Mouse (Mus musculus): ENCODE measurements around the gene Bank1.

The Bank1 gene

GRCm38 (mm10) chr3:136251578-136251977 is 74.3 kb downstream of the Bank1 start:
- DNase-seq, result no peak

GRCm38 (mm10) chr3:136247331-136247730 is 78.5 kb downstream of the Bank1 start:
- DNase-seq, result no peak

DNA sequence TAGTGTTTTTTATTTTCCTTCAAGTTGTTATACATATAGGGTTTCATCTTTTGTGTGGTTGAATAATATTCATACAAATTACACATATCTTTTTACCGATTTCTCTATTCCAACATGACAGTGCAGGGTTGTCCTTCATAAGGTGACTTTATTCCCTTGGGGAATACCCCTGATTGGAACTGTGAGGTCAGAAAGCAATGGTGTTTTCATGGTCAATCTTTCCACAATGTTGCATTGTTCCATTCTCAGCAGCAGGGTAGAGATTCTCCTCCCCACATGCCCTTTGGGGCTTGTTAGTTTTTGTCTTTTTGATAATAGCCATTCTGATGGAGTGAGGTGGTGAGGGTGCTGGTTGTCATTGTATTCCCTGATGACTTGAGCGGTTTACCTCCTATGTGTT is 80.9 kb downstream of the Bank1 start:
- DNase-seq, result no peak

- DNase-seq, result no peak
These were observed 87.1 kb downstream of the Bank1 start for GRCm38 (mm10) chr3:136238790-136239189.

DNA sequence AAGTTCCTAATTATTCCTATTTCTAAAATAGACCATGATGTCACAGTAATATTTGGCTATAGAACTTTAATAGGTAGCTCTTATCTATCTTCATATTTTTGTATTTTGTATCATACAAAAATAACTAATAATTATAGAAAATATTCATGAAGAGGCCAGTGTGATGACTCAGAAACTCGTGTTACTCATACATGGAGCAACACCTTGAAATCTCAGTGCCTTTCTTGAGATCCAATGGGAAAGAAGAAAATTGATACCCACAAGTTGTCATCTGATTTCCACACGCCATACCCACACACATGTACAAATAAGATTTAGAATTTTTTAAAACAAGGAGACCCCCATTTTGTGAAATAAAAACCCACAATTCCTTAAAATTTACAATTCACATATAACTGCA is 92.4 kb downstream of the Bank1 start:
- no peak for DNase-seq

- no peak for DNase-seq
These were observed 95.2 kb downstream of the Bank1 start for GRCm38 (mm10) chr3:136230602-136231151.

DNA sequence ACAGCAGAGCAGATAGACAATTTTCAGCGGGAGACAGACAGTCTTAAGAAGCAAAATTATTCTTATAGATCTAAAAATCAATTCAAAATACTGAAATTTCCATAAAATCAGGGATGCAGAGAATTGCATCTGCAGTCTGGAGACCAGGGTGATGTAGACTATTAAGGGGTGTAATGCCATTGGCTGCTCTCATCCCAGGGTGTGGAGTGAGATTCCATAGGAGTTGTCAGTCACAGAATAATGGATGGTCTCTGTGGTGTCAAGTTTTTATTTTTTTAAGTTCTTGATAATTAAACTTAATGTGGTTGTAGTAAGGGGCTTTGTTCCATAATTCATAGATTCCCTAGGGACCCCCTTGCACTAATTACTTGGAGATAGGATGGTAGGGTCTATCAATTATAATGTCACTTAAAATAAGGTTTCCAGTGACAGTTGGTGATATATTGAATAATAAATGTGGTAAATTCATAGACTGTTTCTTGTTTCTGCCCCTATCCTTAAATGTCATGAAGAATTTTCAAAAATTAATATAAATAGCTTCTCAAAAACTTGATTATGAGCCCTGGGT is 136.1 kb downstream of the Bank1 start:
- no peak for DNase-seq

DNA sequence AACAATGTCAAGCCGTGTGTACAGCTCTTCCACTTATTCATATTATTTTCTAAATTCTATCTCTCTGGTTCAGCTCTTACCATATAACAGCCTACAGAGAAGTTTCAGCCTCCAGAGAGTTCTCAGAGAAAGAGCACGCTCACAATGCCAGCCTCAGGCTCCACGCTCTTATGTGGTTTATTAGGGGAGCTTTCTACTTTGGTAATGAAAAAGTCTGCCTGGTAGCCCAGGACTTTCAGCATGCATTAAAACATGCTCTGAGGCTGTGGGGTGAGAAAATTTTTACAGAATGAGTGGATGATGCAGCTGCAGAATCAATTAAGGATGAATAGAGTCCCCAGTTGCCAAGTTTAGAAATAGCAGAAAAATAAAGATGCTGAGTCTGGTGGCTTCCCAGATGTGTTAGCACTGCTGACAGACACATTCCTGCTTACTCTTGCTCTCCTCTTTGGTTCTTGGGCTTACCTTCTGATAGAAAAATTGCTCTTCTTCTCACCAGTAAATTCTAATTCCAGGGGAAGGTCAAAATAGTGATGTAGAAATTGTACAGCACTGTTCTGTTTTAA is 139.2 kb downstream of the Bank1 start:
- no peak for DNase-seq

DNA sequence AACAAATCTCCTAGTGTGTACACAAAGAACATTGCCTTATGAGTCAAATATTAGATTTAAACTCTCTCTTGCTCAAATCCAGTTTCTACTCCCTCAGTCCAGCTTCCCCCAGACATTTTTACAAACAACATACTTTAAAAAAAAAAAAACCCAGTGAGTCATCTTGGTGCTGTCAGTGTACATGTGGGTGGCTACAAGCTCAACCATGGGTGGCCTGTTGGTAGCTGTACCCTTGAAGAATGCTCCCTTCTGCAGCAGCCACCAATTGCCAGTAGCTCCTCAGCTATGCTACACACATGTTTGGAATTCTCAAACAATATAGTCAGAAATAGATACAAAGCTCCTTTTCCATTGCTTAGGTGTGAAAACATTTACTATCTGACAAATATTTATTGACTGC is 154.2 kb downstream of the Bank1 start:
- DNase-seq, result no peak

DNA sequence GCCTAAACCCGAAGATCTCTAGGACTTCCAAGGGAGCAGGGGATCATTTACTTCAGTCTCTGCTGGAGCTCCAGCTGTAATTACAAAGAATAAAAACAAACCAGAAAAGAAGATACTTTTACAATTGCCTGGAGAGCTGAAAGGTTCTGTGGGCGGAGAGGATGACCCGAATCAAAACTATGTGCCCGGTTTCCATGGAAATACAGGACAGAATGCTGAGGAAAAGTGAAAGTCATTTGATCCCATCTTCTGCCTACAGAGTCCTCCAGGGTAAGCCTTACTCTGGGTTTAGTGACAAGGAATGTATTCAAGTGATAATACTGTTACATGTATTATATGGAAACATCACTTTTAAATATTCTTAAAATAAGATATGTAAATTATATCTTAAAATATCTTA is 157.8 kb downstream of the Bank1 start:
- no peak for DNase-seq

- DNase-seq, result peak in 1 of 2 experiments; percentile 8
These were observed 159.2 kb downstream of the Bank1 start for GRCm38 (mm10) chr3:136166671-136167070.

GRCm38 (mm10) chr3:136166033-136166361 is 159.9 kb downstream of the Bank1 start:
- no peak for DNase-seq

DNA sequence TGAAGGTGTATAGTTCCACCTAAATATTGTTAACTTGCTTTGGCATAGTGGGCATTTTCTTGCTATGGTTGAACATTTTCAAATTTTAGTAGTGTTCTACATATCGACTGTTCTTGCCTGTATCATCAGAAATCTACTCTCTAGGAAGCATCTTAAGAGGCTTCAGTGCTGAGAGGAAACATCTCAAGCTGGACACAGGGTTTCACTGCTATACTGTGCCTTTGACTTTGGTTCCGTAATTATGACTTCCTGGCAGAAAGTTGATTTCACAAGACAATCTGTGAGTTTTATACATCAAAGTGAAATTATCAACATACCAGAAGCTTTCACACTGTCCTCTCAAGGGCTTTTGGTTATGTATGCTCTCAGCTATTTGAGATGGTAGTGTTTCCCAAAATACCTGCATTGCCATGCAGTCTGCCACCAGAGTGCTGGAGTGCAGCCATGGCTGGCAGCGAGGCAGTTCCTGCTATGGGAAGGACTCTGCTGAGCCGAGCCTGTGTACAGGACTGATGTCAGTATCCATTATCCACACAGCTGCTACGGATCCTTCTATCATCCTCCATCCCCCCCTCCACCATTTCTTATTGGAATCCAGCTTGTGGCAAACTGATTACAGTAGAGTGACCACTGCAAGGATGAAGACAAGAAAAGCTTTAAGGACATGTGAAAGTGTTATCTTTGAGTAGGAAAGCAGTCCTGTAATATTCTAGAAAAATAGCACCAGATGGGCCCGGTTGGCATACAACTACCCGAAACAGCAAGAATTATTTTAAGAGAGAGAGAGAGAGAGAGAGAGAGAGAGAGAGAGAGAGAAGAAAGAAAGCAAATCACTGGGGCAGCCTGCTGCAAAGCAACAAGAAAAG is 160.5 kb downstream of the Bank1 start:
- DNase-seq, result peak; percentile 93 to 95

DNA sequence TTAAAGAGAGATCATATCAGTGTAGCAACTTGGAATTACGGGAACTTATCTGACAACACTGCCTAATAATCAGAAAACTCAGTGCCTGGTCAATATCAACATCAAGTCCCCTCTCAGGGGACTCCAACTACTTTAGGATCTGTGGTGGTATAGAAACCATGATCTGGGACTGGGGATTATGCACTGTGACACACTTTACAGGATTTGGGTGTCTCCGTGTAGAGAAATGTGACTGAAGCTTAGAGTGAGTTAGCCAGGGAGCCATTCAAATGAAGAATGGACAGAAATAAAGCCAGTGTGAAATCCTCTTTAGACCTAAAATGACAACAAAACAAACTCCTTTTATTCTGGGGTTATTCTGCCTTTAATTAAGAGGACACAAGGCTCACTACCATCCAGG is 167.8 kb downstream of the Bank1 start:
- no peak for DNase-seq

GRCm38 (mm10) chr3:136155555-136155954 is 170.3 kb downstream of the Bank1 start:
- DNase-seq, result no peak

GRCm38 (mm10) chr3:136150886-136151285 is 175.0 kb downstream of the Bank1 start:
- DNase-seq, result no peak

DNA sequence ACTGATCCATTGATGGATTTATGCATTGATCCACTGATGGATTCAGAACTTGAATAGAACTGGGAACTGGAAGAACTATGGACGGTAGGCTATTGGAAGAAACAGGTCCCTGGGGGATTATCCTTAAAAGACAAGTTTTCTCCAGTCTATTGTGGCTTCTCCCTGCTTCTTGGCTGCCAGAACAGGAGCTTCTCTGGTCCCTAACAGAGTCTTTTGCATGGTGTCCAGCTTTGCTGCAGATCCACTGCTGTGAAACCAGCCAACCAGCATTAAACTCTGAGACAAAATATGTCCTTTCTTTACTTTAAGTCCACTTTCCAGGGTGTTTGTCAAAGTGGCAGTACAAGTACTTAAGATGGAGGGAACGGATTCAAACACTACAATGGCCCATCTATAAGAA is 178.7 kb downstream of the Bank1 start:
- DNase-seq, result peak in 1 of 2 experiments; percentile 13

DNA sequence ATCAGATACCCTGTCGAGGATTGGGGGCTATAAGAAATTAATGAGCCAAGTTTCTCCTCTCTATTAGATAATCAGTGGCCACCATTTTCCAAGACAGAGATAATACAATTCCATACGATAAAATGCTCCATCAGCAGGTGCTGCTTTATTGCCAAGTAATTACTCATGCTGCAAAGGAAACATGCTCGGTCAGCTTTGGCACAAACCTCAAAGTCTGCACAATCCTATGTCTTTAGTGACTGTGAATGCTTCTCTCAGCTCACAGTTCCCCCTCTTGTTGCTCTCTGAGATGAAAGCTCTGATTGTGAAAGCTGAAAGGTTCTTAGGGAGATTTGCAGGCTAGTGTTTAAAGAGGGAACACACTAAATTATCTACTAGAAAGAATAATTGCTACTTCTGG is 193.9 kb downstream of the Bank1 start:
- DNase-seq, result peak; percentile 37 to 44

DNA sequence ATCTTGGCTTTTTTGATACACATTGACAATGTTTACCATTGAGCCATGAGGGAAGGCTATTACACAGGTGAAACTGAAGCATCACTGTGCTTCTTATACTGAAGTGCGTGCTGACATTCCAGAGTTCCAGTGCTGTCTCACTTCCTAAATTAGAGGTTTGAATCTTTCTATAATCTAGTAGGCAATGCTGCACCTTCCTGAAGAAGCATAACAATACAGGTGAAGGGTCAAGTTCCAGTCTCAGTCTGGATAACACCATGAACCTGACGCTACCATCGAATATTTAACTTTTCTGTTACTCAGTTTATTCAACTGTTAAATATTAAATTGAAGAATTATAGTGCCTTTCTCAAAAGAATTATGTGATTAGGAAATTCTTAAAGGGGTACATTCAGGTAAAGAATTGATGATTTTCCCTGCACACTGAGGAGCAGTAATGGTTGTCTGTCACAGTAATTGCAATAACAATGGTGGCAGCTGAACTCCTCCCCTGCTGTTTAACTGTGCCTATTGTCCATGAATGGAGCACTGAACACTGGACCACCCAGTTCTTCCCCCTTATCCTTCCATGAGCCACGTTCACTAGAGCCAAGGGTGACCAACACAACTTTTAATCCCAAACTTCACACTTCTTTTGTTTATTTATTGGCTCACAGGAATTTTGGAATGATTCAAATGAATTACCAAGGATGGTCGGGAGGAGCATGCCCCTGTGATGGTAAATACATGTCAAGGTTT is 210.2 kb downstream of the Bank1 start:
- DNase-seq, result no peak

DNA sequence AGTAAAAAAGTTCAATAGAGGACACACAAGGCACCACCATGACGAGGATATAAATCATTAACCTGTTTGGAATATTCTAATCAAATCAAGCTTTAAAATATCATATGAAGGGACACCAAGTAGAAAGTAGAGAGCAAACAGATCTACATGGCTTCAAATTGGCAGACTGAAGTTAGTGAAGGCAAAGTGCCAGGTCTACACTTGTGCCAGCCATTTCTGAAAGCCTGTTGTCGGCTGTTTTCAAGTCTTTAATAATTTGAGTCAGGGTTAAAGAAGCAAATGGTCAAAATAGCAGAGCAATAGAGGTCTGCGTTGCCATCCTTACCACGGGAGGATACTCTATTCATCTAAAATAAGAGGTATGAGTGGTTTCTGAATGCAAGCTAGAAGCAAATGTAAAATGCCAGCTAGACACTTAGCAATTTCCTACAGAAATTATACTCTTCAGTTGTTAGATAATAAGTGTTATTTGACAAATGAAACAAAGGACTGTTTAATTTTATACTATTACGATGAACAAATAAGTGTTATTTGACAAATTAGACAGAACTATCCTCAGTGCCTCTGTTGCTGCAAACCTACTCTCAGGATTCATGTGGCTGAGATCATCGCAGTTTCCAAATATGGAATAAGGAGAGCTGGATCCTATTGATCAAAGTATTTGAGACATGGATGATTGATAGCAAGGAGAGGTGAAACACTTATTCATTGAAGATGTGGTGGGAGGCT is 216.3 kb downstream of the Bank1 start:
- peak; percentile 10 to 18 for DNase-seq

DNA sequence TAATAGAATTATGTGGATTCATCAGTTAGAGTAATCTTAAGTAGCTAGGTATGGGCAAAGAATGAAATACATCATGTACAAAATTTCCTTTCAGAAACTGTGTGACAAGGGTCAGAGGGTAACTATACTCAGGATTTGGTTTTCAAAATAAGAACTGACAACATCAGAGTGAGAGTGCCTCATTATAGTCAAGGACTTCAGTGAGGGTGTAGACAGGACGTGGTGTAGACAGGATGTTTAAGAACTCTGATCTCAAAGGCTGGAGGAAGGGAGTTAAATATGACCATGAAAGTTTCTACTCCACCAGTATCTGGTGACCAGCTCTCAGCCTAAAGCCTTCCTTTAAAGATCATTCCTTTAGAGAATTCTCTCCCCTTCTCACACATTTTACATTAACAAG is 219.4 kb downstream of the Bank1 start:
- no peak for DNase-seq

DNA sequence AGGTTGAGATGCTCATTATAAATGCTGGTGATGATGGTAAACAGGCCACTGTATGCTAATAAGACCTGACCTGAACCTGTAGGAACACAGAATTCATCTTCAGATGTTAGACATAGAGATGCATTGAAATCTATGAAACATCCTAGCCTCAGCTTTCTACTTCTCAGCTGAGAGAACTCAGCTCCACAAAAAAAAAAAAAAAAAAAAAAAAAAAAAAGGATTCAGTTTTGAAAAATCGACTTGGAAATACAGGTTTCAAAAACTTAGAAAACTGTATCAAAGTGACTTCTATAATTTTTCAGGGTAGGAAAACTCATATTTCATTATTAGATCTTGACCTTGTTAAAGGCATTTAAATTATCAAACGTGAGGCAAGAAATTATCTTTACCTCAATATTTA is 222.5 kb downstream of the Bank1 start:
- no peak for DNase-seq

Data from cerebellum, postnatal 36 days (tissue).